Mouse (Mus musculus): ENCODE measurements at regions not wholly inside any gene's neighbourhood (a gene's known extent, or its start where the extent isn't known, plus 50 kb on each side); places are given as distances from the start of the nearest gene placed in this dataset.

DNA sequence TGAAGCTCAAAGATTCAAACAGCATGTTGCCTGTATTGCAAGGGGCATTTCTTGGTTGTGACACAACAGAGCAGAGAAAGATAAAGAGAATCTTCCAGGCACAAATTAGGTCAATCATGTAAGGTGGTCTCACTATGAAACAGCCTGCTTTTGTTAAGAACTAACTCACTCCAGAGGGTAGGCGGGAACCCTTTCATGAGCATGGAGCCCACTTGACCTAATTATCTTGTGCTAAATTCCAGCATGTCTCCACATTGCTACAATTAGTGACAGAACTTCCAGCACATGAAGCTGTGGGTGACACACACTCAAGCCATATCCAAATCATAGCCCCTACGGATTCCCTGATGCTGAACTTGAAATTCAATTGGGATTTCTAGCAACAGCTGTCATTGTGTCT lies 91.1 kb upstream of the Cadps start:
- Histone ChIP-seq H3K36me3 (ENCODE audit: control insufficient read depth, insufficient read depth, low read length, poor library complexity, severe bottlenecking) (no peaks in the 10 kb centered on the region), H3K4me1 (ENCODE audit: control insufficient read depth in 2 of 2, insufficient read depth in 2 of 2, low read length in 2 of 2, poor library complexity in 1 of 2) (no peaks in the 10 kb centered on the region), H3K4me3 (ENCODE audit: insufficient read depth in 1 of 2, low read depth in 1 of 2, low read length in 2 of 2, poor library complexity in 1 of 2, severe bottlenecking in 1 of 2) (no peak overlapping the region), H3K27ac (ENCODE audit: insufficient read depth, low read depth, low read length, poor library complexity, severe bottlenecking) (no peak overlapping the region), H3K9ac (ENCODE audit: insufficient read depth, low read depth, low read length, poor library complexity, severe bottlenecking) (no peak overlapping the region), H3K9me3 (ENCODE audit: control insufficient read depth, insufficient read depth, low read depth, low read length) (no peaks in the 10 kb centered on the region)
- in situ Hi-C loops (cut with MboI; ENCODE audit: low sequenced_read_pairs in 2 of 2, unreplicated experiment in 2 of 2), result no loop called here
- no peak for DNase-seq (ENCODE audit: low read depth, low spot score)
- no peak for TF ChIP-seq CHD2 (IDR thresholded peaks at IDR 0.05; ENCODE audit: low read depth, low read length)
- TF ChIP-seq ZNF384 (IDR thresholded peaks at IDR 0.05; ENCODE audit: low read depth, low read length), result no peak
- no peak for TF ChIP-seq HCFC1 (IDR thresholded peaks at IDR 0.05; ENCODE audit: borderline replicate concordance, insufficient read depth, low read length)
- TF ChIP-seq ZC3H11A (IDR thresholded peaks at IDR 0.05; ENCODE audit: borderline replicate concordance, low read depth, low read length), result no peak
- no peak for TF ChIP-seq MAFK (IDR thresholded peaks at IDR 0.05; ENCODE audit: insufficient read depth, low read depth, low read length)

DNA sequence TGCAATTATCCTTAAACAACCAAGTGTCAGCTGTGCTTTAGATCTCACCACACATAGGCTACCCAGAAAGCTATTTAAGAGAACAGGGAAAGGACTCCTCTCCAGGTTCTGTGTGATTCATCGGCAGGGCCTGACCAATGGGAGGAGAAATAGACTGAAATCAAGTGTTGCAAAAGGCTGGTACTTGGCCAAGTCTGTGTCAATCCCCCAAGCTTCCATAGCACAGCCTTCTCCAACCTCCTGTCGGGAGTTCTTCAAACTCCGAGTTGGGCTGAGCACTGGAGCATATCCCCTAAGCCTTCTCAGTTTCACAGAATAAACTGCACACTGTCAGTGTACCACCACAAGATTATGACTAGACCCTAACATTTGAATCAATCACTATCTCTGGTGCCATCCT lies 90.5 kb upstream of the Cadps start:
- Histone ChIP-seq H3K9ac (ENCODE audit: insufficient read depth, low read depth, low read length, poor library complexity, severe bottlenecking) (no peak overlapping the region), H3K36me3 (ENCODE audit: control insufficient read depth, insufficient read depth, low read length, poor library complexity, severe bottlenecking) (no peaks in the 10 kb centered on the region), H3K9me3 (ENCODE audit: control insufficient read depth, insufficient read depth, low read depth, low read length) (no peaks in the 10 kb centered on the region), H3K27ac (ENCODE audit: insufficient read depth, low read depth, low read length, poor library complexity, severe bottlenecking) (no peak overlapping the region), H3K4me3 (ENCODE audit: insufficient read depth in 1 of 2, low read depth in 1 of 2, low read length in 2 of 2, poor library complexity in 1 of 2, severe bottlenecking in 1 of 2) (no peak overlapping the region), H3K4me1 (ENCODE audit: control insufficient read depth in 2 of 2, insufficient read depth in 2 of 2, low read length in 2 of 2, poor library complexity in 1 of 2) (no peaks in the 10 kb centered on the region)
- no peak for DNase-seq (ENCODE audit: low read depth, low spot score)
- no peak for TF ChIP-seq ZC3H11A (IDR thresholded peaks at IDR 0.05; ENCODE audit: borderline replicate concordance, low read depth, low read length)
- no peak for TF ChIP-seq MAFK (IDR thresholded peaks at IDR 0.05; ENCODE audit: insufficient read depth, low read depth, low read length)
- no peak for TF ChIP-seq HCFC1 (IDR thresholded peaks at IDR 0.05; ENCODE audit: borderline replicate concordance, insufficient read depth, low read length)
- no peak for TF ChIP-seq ZNF384 (IDR thresholded peaks at IDR 0.05; ENCODE audit: low read depth, low read length)
- TF ChIP-seq CHD2 (IDR thresholded peaks at IDR 0.05; ENCODE audit: low read depth, low read length), result no peak
- in situ Hi-C loops (cut with MboI; ENCODE audit: low sequenced_read_pairs in 2 of 2, unreplicated experiment in 2 of 2), result no loop called here

DNA sequence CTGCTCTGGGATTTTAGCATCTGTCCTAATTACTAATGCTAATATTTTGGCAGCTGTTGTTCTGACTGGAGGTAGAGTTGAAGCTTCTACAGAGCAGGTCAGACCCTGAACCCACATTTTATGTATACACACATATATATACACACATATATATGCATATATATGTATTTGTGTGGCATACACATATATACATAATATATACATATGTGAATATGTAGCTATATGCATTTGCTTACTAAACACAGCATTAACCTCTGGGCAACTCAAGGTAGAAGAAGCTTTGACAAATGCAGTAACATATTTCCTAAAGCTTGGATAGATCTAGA lies 54.4 kb upstream of the Cadps start:
- H3K27ac ChIP-seq (ENCODE audit: insufficient read depth, low read depth, low read length, poor library complexity, severe bottlenecking), result no peak overlapping the region
- in situ Hi-C loops (cut with MboI; ENCODE audit: low sequenced_read_pairs in 2 of 2, unreplicated experiment in 2 of 2), result no loop called here
- H3K4me1 ChIP-seq (ENCODE audit: control insufficient read depth in 2 of 2, insufficient read depth in 2 of 2, low read length in 2 of 2, poor library complexity in 1 of 2), result peaks cover 0 to 2% of the 10 kb centered on the region in 2 experiments; a peak in 1 of 4 replicates
- no peaks in the 10 kb centered on the region for H3K36me3 ChIP-seq (ENCODE audit: control insufficient read depth, insufficient read depth, low read length, poor library complexity, severe bottlenecking)
- TF ChIP-seq ZNF384 (IDR thresholded peaks at IDR 0.05; ENCODE audit: low read depth, low read length) (no peak), ZC3H11A (IDR thresholded peaks at IDR 0.05; ENCODE audit: borderline replicate concordance, low read depth, low read length) (no peak), CHD2 (IDR thresholded peaks at IDR 0.05; ENCODE audit: low read depth, low read length) (no peak), MAFK (IDR thresholded peaks at IDR 0.05; ENCODE audit: insufficient read depth, low read depth, low read length) (no peak)
- no peaks in the 10 kb centered on the region for H3K9me3 ChIP-seq (ENCODE audit: control insufficient read depth, insufficient read depth, low read depth, low read length)
- DNase-seq (ENCODE audit: low read depth, low spot score), result no peak
- no peak overlapping the region for H3K4me3 ChIP-seq (ENCODE audit: insufficient read depth in 1 of 2, low read depth in 1 of 2, low read length in 2 of 2, poor library complexity in 1 of 2, severe bottlenecking in 1 of 2)
- H3K9ac ChIP-seq (ENCODE audit: insufficient read depth, low read depth, low read length, poor library complexity, severe bottlenecking), result no peak overlapping the region

DNA sequence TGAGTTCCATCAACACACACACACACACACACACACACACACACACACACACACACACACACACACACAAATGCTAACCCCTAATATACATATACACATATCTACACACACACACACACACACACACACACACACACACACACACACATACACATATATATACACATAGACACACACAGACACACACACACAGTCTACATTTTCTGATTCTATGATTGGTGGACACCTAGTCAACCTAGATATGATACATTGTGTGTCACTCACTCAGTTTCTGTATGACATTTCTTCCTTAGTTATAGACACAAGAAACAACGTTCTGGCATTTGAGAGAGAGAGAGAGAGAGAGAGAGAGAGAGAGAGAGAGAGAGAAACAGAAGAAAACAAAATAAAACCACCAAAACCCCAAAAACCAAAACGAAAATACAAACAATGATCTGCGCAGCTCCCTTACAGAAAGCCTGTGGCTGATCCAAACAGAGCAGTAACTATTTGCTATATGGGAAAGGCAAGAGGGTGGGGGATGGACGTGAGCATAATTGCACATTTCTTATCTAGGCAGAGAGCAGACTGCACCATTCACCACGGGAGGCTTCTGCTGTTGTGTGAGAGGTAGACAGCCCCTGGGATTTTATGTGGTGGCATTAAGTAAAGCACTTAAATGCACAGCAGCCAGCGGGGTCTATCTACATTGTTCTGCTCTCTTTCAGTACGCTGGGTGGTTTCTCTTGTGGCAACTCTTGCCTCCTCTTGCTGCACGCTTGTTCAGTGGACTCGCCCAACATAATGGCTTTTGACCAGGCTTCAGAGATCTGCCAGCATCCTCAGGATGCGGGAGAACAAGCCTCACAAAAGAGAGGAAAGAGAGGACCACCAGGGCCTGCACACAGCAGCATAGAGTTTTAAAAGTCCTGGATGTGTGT lies 53.8 kb upstream of the Cadps start:
- in situ Hi-C loops (cut with MboI; ENCODE audit: low sequenced_read_pairs in 2 of 2, unreplicated experiment in 2 of 2), result no loop called here

More for the DNA sequence above, 53.8 kb upstream of the Cadps start:
- no peak for DNase-seq (ENCODE audit: low read depth, low spot score)
- no peak overlapping the region for H3K27ac ChIP-seq (ENCODE audit: insufficient read depth, low read depth, low read length, poor library complexity, severe bottlenecking)
- H3K4me3 ChIP-seq (ENCODE audit: insufficient read depth in 1 of 2, low read depth in 1 of 2, low read length in 2 of 2, poor library complexity in 1 of 2, severe bottlenecking in 1 of 2), result no peak overlapping the region
- peaks cover 0 to 2% of the 10 kb centered on the region in 2 experiments; a peak in 1 of 4 replicates for H3K4me1 ChIP-seq (ENCODE audit: control insufficient read depth in 2 of 2, insufficient read depth in 2 of 2, low read length in 2 of 2, poor library complexity in 1 of 2)
- no peak overlapping the region for H3K9ac ChIP-seq (ENCODE audit: insufficient read depth, low read depth, low read length, poor library complexity, severe bottlenecking)
- H3K36me3 ChIP-seq (ENCODE audit: control insufficient read depth, insufficient read depth, low read length, poor library complexity, severe bottlenecking), result no peaks in the 10 kb centered on the region
- H3K9me3 ChIP-seq (ENCODE audit: control insufficient read depth, insufficient read depth, low read depth, low read length), result no peaks in the 10 kb centered on the region
- TF ChIP-seq HCFC1 (IDR thresholded peaks at IDR 0.05; ENCODE audit: borderline replicate concordance, insufficient read depth, low read length), result no peak
- no peak for TF ChIP-seq CHD2 (IDR thresholded peaks at IDR 0.05; ENCODE audit: low read depth, low read length)
- no peak for TF ChIP-seq ZC3H11A (IDR thresholded peaks at IDR 0.05; ENCODE audit: borderline replicate concordance, low read depth, low read length)
- no peak for TF ChIP-seq ZNF384 (IDR thresholded peaks at IDR 0.05; ENCODE audit: low read depth, low read length)
- TF ChIP-seq MAFK (IDR thresholded peaks at IDR 0.05; ENCODE audit: insufficient read depth, low read depth, low read length), result no peak
